Mouse (Mus musculus): ENCODE measurements around the gene Tmem108. TPM values are rescaled to one million over a fixed set of nuclear protein-coding genes. Genes with fewer than 3 reads are reported as not detected.

Tmem108 gene
- polyA plus RNA-seq, 1 experiment from 2014 or later = not detected

- in situ Hi-C loops (cut with MboI; ENCODE audit: low pct_unique_long_range_greater_than_20kb) = no loop called here
- ChIA-PET POLR2A (interaction anchor here (0.6 kb wide), 1 partner anchor 23 kb away, joined by 5 read pairs; no protein-coding TSS in a partner anchor), CTCF (no interaction called here)
- H3K27me3 ChIP-seq = peaks cover 16% of the 10 kb centered on the region
- no peak for DNase-seq (ENCODE audit: low read depth, low spot score)
- no peak for ATAC-seq
- TF ChIP-seq CTCF (IDR thresholded peaks at IDR 0.05) = no peak
These were observed 153.2 kb downstream of the Tmem108 start for GRCm38 (mm10) chr9:103608161-103609058.

- CTCF ChIA-PET = no interaction called here
These were observed 155.6 kb downstream of the Tmem108 start for GRCm38 (mm10) chr9:103606056-103606455.

GRCm38 (mm10) chr9:103603792-103604191 is 157.8 kb downstream of the Tmem108 start:
- in situ Hi-C loops (cut with MboI; ENCODE audit: low pct_unique_long_range_greater_than_20kb) = no loop called here
- ATAC-seq = no peak

More at GRCm38 (mm10) chr9:103606056-103606455, 155.6 kb downstream of the Tmem108 start:
- in situ Hi-C loops (cut with MboI; ENCODE audit: low pct_unique_long_range_greater_than_20kb) = no loop called here
- peaks cover 16% of the 10 kb centered on the region for H3K27me3 ChIP-seq
- no peak for ATAC-seq
- POLR2A ChIA-PET = interaction anchor here (0.7 kb wide), 1 partner anchor 9 kb away, joined by 3 read pairs; no protein-coding TSS in a partner anchor
- TF ChIP-seq CTCF (IDR thresholded peaks at IDR 0.05) = no peak
- no peak for DNase-seq (ENCODE audit: low read depth, low spot score)

GRCm38 (mm10) chr9:103601878-103602277 is 159.8 kb downstream of the Tmem108 start:
- ChIA-PET CTCF (interaction anchor here (0.8 to 1.3 kb wide), 2 partner anchors 9 to 111 kb away, joined by 3 to 4 read pairs; no protein-coding TSS in a partner anchor), POLR2A (no interaction called here)
- TF ChIP-seq CTCF (IDR thresholded peaks at IDR 0.05) = no peak
- in situ Hi-C loops (cut with MboI; ENCODE audit: low pct_unique_long_range_greater_than_20kb) = no loop called here
- no peak for DNase-seq (ENCODE audit: low read depth, low spot score)
- H3K27me3 ChIP-seq = no peaks in the 10 kb centered on the region
- ATAC-seq = no peak

More at GRCm38 (mm10) chr9:103603792-103604191, 157.8 kb downstream of the Tmem108 start:
- POLR2A ChIA-PET = no interaction called here
- DNase-seq (ENCODE audit: low read depth, low spot score) = no peak
- TF ChIP-seq CTCF (IDR thresholded peaks at IDR 0.05) = no peak
- H3K27me3 ChIP-seq = no peaks in the 10 kb centered on the region
- CTCF ChIA-PET = interaction anchor here (1.4 kb wide), 1 partner anchor 110 kb away, joined by 5 read pairs; no protein-coding TSS in a partner anchor

- no peak for ATAC-seq
- in situ Hi-C loops (cut with MboI; ENCODE audit: low pct_unique_long_range_greater_than_20kb) = no loop called here
These were observed 160.8 kb downstream of the Tmem108 start for GRCm38 (mm10) chr9:103600834-103601233.

GRCm38 (mm10) chr9:103599908-103600307 is 161.7 kb downstream of the Tmem108 start:
- CTCF ChIA-PET = interaction anchor here (0.8 kb wide), 1 partner anchor 108 kb away, joined by 3 read pairs; no protein-coding TSS in a partner anchor
- DNase-seq (ENCODE audit: low read depth, low spot score) (no peak), ATAC-seq (no peak)
- POLR2A ChIA-PET = no interaction called here
- TF ChIP-seq CTCF (IDR thresholded peaks at IDR 0.05) = no peak
- in situ Hi-C loops (cut with MboI; ENCODE audit: low pct_unique_long_range_greater_than_20kb) = no loop called here
- H3K27me3 ChIP-seq = no peaks in the 10 kb centered on the region

More at GRCm38 (mm10) chr9:103600834-103601233, 160.8 kb downstream of the Tmem108 start:
- DNase-seq (ENCODE audit: low read depth, low spot score) = no peak
- POLR2A ChIA-PET = no interaction called here
- H3K27me3 ChIP-seq = no peaks in the 10 kb centered on the region
- TF ChIP-seq CTCF (IDR thresholded peaks at IDR 0.05) = peak; percentile 39
- CTCF ChIA-PET = interaction anchor here (0.8 to 1.3 kb wide), 3 partner anchors 10 to 110 kb away, joined by 3 to 4 read pairs (median 3); no protein-coding TSS in a partner anchor

GRCm38 (mm10) chr9:103597861-103598260 is 163.8 kb downstream of the Tmem108 start:
- ATAC-seq (no peak), DNase-seq (ENCODE audit: low read depth, low spot score) (no peak)
- in situ Hi-C loops (cut with MboI; ENCODE audit: low pct_unique_long_range_greater_than_20kb) = no loop called here

GRCm38 (mm10) chr9:103595190-103595837 is 166.3 kb downstream of the Tmem108 start:
- ATAC-seq (no peak), DNase-seq (ENCODE audit: low read depth, low spot score) (no peak)
- ChIA-PET POLR2A (interaction anchor here (0.7 kb wide), 1 partner anchor 1255 kb away, joined by 4 read pairs; no protein-coding TSS in a partner anchor), CTCF (no interaction called here)
- in situ Hi-C loops (cut with MboI; ENCODE audit: low pct_unique_long_range_greater_than_20kb) = no loop called here
- no peaks in the 10 kb centered on the region for H3K27me3 ChIP-seq
- TF ChIP-seq CTCF (IDR thresholded peaks at IDR 0.05) = no peak

More at GRCm38 (mm10) chr9:103597861-103598260, 163.8 kb downstream of the Tmem108 start:
- ChIA-PET POLR2A (interaction anchor here (1.0 kb wide), 1 partner anchor 9 kb away, joined by 3 read pairs; no protein-coding TSS in a partner anchor), CTCF (no interaction called here)
- no peaks in the 10 kb centered on the region for H3K27me3 ChIP-seq
- no peak for TF ChIP-seq CTCF (IDR thresholded peaks at IDR 0.05)

- TF ChIP-seq CTCF (IDR thresholded peaks at IDR 0.05) = no peak
- DNase-seq (ENCODE audit: low read depth, low spot score) = no peak
- in situ Hi-C loops (cut with MboI; ENCODE audit: low pct_unique_long_range_greater_than_20kb) = no loop called here
- CTCF ChIA-PET = no interaction called here
- POLR2A ChIA-PET = no interaction called here
- no peak for ATAC-seq
- H3K27me3 ChIP-seq = no peaks in the 10 kb centered on the region
These were observed 167.0 kb downstream of the Tmem108 start for GRCm38 (mm10) chr9:103594423-103595189.

- no peaks in the 10 kb centered on the region for H3K27me3 ChIP-seq
- ChIA-PET CTCF (no interaction called here), POLR2A (no interaction called here)
- in situ Hi-C loops (cut with MboI; ENCODE audit: low pct_unique_long_range_greater_than_20kb) = no loop called here
- TF ChIP-seq CTCF (IDR thresholded peaks at IDR 0.05) = no peak
- DNase-seq (ENCODE audit: low read depth, low spot score) (no peak), ATAC-seq (no peak)
These were observed 168.6 kb downstream of the Tmem108 start for GRCm38 (mm10) chr9:103593079-103593478.
